Mouse (Mus musculus): ENCODE data around the gene Sec61a1. TPM values are rescaled to one million over a fixed set of nuclear protein-coding genes. Genes with fewer than 3 reads are reported as not detected.

The Sec61a1 gene
- polyA plus RNA-seq (2014; fragmentation: Illumina TruSeq; extraction: RNeasy Lipid Tissue Mini Kit (QIAGEN cat#74804); ENCODE audit: low read depth, low replicate concordance) = 78.4 TPM

GRCm38 (mm10) chr6:88518404-88519263, at the start of gene Sec61a1:
Gene Sec61a1 (minus strand): TSS chr6:88518905.

GRCm38 (mm10) chr6:88465181-88465920, 53.4 kb downstream of the Sec61a1 start, which contains the start of gene Ruvbl1:
Gene Ruvbl1 (plus strand): TSS chr6:88465409.

Other genes starting within 250 kb of the Sec61a1 start
- 2.1 TPM for gene Eefsec, start 72.4 kb downstream of the Sec61a1 start, polyA plus RNA-seq (2014; fragmentation: Illumina TruSeq; extraction: RNeasy Lipid Tissue Mini Kit (QIAGEN cat#74804); ENCODE audit: low read depth, low replicate concordance)
- gene Ruvbl1, start 53.5 kb downstream of the Sec61a1 start, polyA plus RNA-seq (2014; fragmentation: Illumina TruSeq; extraction: RNeasy Lipid Tissue Mini Kit (QIAGEN cat#74804); ENCODE audit: low read depth, low replicate concordance) = 8.9 TPM
- gene Kbtbd12, start 119.0 kb upstream of the Sec61a1 start, polyA plus RNA-seq (2014; fragmentation: Illumina TruSeq; extraction: RNeasy Lipid Tissue Mini Kit (QIAGEN cat#74804); ENCODE audit: low read depth, low replicate concordance) = 0.49 TPM
- 7.3 TPM for gene Mgll, start 205.5 kb upstream of the Sec61a1 start, polyA plus RNA-seq (2014; fragmentation: Illumina TruSeq; extraction: RNeasy Lipid Tissue Mini Kit (QIAGEN cat#74804); ENCODE audit: low read depth, low replicate concordance)